Mouse (Mus musculus): ENCODE data around the gene Uhrf1bp1l.

Uhrf1bp1l gene

DNA sequence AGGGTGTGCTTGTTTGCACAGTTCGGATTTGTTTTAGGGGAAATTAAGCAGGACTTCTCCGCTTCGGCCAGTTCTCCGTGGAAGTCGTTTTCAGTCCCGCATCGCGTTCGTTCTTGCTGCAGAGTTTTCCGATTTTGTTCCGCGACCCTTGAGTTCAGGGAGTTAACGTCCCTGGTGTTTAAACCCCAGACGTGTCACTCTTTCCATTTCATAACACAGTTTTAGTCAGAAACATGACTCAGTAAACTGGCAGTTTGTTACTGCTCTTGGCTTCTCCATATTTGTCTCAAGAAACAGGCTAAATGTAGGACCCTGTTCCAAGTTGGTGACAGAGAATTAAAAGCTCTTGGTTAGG lies 852 bp downstream of the Uhrf1bp1l start:
- no peak for DNase-seq (ENCODE audit: low spot score)

DNA sequence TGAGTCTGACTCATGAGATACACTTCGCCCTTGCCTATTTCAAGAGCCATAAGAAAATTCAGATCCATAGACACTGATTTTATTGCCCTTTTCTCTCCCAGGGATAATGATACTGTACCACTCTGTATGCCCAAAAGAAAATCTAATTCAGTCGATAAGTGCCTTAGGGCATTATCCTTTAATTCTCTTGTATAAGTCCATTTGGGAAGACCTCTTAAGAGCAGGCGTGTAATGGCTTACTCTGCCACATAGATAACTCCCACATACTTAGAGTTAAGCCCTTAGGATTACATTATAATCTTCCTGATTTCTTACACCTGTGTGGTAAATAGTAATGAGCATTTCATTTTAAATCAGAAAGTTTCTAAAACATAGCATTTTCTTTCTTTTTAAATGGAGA lies 1.8 kb downstream of the Uhrf1bp1l start:
- no peak for DNase-seq (ENCODE audit: low spot score)

DNA sequence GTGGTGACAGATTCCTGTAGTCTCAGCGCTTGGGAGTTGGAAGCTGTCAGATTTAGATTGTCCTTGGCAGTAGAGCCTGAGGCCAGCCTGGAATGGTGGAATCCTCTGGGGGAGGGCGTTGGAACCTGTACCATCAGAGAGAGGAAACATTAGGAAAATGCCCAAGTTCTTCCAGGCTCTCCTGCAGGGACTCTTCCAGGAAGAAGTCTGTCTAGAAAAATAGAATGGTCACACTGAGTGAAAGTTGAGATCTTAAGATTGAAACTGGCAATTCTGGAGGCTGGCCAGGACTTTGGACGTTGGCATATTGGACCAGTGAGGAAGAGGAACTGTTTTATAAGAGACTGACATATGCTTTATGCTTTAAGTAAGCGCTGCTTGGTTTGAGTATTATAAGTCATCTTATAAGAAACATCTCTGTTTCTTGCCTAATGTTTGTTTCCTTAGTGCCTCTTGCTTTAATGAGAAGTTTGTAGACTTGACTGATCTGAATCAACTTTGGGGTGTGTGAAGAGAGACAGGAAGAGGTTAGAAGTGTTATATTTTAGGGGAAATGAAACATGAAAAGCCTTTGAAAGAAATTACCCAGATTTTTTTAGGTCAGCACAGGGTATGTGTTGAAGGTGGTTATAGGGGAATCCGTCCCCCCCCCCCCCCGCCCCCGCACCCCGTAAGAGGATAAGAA lies 2.6 kb downstream of the Uhrf1bp1l start:
- DNase-seq (ENCODE audit: low spot score), result peak; percentile 46

DNA sequence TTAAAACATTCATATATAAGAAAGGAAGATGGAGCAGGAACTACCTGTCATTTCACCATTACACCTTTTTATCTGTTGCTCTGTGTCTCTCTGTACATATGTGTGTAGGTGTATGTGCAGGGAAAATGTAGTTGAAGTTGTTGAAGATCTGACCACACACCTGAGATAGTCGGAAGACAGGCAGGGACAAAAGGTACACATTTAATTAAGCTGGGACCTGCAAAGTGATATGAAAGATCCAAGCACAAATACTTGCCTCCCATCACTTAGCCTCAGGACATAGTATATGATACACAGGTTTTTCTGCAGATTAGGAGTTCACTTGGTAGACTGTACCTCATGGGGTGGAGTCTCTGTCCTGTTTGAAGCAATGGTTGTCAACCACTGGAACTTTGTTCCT lies 3.1 kb downstream of the Uhrf1bp1l start:
- DNase-seq (ENCODE audit: low spot score), result no peak

DNA sequence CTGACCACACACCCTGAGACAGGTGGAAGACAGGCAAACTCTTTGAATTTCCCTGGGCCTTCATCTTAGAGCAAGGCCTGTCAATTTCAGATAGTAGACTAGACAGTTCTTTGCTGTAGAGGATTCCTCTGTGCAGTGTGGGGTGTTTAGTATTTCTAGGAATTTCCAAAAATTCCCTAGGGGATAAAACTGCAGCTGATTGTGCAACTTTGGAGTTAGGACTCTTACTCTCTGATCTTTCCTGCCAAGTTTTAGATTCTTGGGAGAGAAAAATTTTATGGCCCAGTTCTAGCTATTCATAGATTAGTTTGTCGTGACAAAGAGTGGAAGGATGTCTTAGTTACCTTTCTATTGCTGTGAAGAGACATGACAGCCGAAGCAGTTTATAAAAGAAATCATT lies 3.8 kb downstream of the Uhrf1bp1l start:
- DNase-seq (ENCODE audit: low spot score), result no peak

DNA sequence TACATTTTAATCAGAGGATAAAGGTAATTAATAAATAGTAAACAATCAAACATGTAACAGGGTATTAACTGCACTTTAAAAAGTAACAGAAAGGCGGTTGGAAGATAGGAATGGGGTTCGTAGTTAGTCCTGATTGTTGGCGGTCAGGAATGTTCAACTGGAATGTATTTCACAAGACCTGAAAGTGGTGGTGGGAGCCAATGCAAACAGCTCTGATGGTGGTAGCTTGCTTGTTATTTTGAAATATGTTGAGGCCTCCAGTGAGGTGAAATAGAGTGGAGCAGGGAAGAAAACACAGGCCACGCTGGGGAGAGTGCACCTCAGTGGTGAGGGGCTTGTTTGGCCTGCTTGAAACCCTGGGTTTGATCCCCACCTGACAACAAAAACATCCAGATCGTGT lies 6.3 kb downstream of the Uhrf1bp1l start:
- DNase-seq (ENCODE audit: low spot score), result no peak

DNA sequence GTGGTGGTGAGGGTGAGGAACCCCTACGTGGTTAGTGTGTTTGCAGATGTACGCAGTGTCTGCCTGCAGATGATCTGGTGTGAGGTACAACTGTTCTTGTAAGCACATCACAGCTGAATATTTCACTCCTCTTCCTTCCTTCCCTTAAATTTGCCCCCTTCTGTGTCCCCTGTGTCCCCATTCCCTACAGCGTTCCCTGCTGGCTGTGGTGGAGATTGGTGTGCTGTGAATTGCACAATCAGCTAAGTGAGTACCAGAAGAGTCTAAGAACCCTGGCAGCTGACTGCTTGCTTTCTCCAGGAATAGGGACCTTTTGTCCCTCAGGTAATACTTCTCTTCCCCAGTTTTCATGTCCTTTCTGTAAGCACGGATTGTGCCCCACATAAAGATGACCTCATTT lies 10.4 kb downstream of the Uhrf1bp1l start:
- DNase-seq (ENCODE audit: low spot score), result no peak

DNA sequence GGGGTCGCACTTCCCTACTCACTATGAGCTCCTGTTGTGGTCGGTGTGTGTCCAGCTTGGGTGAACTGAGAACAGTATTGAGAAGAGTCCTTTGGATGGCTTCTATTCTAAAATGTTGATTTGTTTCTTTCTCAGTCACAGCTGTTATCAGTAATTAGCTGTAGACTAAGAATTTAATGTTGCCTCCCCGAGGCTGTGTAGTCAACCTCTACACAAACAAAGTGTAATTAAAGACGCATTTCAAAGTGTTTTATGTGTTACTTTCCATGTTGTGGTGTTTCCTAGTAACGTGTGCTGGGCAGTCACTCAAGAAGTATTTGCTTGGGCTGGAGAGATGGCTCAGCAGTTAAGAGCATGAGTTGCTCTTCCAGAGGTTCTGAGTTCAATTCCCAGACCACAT lies 16.0 kb downstream of the Uhrf1bp1l start:
- no peak for DNase-seq (ENCODE audit: low spot score)

DNA sequence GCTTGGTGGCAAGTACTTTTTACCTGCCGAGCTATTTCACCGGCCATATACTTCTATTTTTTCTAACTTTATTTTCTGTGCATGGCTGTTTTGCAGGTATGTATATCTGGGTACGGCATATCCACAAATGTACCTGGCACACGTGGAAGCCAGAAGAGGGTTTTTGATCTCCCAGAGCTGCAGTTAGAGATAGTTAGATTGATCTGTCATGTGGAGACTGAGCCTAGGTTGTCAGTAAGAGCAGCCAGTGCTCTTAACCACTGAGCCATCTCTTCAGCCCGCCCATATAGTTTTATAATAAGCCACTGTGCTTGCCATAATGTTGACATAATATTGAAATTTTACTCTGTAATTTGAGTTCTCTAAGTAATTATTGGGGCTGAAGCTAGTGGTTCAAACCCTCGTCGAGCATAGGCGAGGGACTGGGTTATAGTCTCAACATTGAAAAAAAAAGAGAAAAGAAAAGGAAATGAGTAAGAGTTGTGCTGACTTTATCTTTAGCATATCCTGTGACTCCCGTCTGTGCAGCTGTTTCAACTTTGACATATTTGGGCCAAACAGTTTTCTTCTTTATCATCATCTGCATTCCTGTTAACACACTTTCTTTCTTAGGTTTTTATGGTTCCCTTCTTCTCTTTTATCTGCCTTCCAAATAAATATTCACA lies 19.8 kb downstream of the Uhrf1bp1l start:
- DNase-seq (ENCODE audit: low spot score), result no peak

DNA sequence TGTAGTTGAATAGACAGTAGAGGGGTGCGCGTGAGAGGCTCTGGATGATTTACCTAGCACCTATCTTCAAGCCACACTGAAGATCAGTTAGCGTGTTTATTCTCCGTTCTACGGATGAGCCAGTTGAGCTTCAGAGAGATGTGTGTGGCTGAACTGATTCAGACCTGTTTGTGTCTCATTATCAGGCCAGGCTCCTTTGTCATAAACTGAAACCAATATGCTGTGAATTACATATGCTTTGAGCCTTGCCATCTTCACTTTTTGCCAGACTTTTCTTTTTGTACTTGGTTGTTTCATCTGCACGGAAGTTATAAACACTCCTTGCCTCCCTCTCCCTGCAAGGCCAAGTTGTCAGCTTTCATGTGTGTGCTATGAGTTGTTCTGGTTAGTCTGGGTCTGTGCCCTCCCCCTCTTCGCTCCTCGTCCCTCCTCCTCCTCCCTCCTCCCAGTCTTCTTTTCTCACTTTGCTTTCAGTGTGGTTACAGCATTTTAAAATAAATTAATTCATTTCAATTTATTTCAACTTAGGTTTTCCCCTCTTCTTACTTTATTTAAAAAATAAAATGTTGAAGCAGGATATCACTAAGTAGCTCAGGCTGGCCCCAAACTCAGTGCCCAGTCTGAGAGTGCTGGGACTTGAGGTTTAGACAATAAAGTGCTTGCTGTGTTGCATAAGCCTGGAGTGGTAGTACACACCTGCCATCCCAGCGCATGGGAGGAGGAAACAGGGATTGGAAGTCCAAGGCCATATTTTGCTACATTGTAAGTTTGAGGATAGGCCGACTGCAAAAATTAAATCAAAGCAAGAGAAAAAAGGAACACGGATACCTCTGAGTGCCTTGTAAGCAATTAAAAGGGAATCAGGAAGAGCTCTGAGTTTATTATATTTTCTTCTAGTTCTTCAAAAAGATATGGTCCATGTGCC lies 21.3 kb downstream of the Uhrf1bp1l start:
- DNase-seq (ENCODE audit: low spot score), result no peak

DNA sequence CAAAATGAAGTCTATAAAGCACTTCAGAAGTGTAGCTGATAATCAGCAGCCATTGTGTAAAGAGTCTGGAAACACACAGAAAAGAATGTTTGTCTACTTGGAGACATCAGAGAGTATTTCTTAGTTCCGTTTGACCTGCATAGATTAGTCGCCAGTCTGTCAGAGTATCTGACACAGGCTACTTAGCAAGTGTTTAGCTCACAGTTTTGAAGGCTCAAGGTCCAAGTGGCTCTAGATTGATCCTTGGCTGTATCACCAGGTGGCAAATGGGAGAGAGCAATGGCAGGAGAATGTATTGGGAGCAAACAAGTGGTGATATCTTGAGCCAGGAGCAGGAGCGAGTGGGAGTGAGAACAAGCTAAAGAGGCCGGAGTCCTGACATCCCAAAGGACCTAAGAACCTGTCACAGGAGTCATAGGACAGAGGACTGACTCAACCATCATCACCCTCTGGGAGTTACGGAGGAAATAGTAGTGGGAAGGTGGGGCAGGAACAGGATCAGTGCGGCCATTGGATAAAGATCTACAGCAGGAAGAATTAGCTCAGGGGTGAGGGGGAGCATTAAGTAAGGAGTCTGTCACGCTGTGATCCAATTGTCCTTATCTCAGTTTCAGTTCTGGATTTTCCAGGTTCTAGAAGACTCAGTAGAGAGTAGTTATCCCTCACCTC lies 23.7 kb downstream of the Uhrf1bp1l start:
- DNase-seq (ENCODE audit: low spot score), result no peak

DNA sequence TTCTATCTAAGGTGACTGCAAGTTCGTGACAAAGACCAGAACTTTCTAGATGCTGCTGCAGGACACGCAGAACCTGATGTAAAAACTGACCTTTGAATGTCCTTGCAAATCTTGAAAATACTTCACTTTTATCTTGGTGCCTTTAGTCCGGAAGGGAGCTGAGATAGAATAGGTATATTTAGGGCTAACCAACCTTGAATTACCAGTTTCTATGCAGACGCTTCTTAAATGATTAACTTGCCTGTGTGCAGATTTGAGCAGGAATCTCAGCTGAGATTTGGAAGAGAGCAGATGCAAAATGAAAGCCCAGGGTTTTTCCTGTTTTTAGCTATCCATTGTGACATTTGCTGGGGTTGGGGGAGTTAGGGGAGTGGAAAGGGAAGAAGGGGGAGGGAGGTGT lies 24.3 kb downstream of the Uhrf1bp1l start:
- no peak for DNase-seq (ENCODE audit: low spot score)

DNA sequence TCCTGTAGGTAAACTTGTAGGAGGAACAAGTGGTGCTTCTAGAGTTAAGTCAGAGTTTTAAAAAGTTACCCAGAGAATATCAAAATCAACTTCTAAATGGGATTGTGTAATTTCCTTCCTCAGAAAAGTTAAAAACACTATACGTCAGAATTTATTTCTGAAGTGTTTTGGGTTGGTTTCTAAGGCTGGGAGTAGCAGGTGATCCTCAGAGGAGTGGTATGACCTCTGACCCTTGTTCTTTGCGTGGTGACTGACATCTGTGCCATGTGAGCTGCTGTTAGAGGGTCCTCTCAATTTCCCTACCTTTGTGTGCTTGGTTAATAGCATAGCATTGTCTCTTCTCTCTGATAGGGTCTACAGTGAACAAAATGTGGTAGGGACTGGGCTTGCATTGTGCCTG lies 27.1 kb downstream of the Uhrf1bp1l start:
- DNase-seq (ENCODE audit: low spot score), result no peak

DNA sequence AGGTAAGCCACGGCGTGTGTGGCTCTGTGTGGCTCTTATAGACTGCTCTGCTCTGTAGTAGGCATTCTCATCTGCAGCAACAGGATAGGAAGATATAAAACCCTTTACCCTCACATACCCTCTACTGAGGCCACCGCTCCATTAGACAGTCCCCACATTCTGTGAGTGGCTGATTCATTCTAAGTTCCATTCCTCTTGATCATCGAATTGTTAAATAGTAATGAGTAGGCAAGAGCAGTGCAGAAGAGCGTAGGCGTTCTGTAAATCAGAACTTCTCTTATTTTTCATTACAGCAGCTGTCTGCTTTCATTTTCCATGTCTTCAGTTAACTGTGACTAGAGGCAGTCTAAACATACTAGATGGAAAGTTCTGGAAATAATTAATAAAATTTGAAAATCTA lies 31.2 kb downstream of the Uhrf1bp1l start:
- DNase-seq (ENCODE audit: low spot score), result no peak

DNA sequence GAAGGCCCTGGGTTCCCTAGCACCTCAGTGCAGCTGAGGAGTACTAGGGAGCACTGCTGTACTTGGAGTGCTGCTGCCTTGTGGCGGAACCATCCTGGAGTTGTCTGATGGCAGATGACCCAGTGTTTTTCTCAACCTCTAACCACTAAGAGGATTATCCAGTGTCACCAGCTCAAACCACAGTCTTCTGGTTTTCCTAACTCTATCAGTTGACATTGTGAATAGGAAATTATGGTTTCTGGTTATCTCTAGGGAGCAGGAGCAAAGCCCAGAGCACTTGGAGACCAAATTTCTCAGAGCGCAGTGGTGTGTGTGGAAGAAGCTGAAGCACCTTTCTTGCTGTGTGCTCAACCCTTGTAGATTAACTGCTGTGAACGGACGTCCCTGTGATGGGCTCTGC lies 47.1 kb downstream of the Uhrf1bp1l start:
- no peak for DNase-seq (ENCODE audit: low spot score)

DNA sequence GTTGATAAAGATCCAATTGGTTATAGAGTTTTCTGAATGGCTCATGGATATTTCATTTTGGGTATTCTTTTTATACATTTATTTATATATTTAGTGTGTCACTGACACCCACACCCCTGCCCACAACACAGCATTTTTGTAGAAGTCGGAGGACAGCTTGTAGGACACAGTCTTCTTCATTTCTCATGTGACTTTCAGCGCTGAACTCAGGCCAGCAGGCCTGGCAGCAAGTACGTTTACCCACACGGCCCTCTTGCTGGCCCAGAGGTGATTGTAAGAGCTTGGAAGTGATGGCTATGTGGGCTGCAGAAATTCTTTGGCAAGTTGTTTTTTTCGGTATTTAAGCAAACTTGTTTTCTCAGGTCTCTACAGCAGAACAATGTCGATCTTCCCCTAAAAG lies 49.3 kb downstream of the Uhrf1bp1l start:
- no peak for DNase-seq (ENCODE audit: low spot score)

DNA sequence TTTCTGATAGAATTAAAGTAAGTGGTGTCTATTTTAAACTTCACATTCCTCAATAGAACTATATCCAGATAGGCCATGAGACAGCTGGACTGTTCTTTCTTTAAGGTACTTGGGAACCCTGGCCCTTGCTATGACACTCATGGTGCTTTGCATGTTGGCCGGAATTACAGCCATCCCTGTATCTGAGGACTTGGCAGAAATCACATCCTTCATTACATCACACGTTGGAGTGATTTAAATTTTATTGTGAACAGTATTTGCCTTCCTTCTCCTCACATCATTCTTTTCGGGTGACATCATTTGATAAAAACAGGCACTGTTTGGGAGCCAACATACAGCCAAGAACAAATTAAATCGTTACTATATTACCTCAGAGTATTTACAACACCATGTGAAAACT lies 74.4 kb downstream of the Uhrf1bp1l start:
- DNase-seq (ENCODE audit: low spot score), result no peak

DNA sequence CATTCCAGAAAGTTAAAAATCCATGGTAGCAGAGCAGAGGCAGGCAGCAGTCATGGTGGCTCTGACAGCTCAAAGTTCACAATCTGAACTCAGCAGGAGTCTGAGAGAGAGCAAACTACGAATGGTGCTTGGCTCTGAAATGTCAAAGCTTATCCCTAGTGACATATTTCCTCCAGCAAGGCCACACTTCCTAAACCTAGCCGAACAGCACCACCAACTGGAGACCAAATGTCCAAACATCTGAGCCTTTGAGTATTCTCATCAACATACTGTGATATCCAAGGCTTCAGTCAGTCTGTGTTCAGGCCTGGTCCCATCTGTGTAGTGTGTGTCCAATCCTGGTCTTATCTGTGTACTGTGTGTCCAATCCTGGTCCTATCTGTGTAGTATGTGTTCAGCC lies 79.1 kb downstream of the Uhrf1bp1l start:
- peak; percentile 33 for DNase-seq (ENCODE audit: low spot score)

DNA sequence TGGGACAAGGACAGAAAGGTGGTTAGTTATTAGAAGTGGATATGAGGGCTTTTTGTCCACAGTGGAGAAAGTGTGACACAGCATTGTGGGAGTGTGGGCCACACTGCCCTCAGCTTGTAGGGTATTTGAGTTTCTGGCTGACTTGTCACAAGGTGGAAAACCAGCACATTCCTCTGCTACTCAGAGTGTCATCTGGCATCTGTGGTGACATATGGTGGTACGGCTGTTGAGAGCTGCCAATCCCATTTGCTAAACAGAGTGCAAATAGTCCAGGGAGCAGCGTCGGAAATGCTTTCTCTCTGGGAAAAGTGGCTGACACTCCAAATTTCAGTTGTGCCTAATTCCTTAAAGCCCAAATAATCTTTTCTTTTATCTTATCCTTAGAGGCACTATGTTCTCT lies 82.1 kb downstream of the Uhrf1bp1l start:
- DNase-seq (ENCODE audit: low spot score), result no peak

DNA sequence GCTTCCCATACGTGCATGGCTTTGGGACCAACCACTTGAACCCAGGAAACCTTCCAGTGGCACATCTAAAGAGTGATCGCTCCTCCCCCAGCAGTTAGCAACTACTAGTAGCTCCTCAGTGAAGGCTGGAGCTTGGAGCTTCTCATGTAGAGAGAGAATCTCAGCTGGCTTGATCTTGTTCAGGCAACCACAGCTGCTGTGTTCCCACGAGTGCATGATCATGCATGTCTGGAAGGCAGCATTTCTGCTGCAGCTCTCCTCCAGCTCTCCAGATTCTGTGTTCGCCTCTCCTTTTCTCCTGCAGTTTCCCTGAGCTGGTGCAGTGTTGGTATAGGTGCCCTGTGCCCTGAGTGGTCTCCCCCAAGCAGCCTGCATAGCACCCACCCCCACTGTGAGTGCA lies 87.5 kb downstream of the Uhrf1bp1l start:
- no peak for DNase-seq (ENCODE audit: low spot score)

DNA sequence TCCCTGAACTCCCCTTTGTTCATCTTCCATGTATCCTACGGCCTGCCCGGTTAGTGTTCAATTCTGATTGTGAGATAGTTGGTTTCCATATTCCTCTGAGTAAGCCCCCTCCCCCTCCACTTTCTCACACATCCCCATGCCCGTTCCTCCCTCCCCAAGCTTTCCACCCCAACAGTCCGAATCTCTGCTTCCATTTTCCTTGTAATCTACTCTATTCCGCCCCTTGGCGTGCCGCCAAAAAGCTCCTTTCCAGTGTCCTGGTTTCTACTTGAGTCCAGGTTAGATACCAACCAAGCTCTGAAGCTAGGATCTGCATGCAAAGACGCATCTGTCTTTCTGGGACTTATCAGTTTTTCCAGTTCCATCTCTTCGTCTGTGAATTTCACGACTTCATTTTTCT lies 88.4 kb downstream of the Uhrf1bp1l start:
- peak; percentile 30 for DNase-seq (ENCODE audit: low spot score)

DNA sequence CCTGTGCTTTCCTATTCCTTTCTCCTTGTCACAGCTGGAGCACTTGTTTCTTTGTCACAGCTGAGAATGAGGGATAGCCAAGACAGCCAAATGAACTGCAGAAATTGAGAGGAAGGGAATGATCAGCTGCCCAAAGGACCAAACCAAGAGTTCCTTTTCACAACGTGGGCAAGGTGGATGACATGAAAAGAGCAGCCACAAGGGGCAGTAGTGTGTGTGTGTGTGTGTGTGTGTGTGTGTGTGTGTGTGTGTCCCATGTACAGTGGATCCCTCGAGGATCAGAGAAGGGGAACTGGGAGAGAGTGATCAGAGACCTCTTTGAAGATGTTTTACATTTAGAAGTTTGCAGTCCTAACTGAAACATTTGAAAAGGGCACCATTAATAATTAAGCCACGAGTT lies 92.7 kb downstream of the Uhrf1bp1l start:
- no peak for DNase-seq (ENCODE audit: low spot score)

DNA sequence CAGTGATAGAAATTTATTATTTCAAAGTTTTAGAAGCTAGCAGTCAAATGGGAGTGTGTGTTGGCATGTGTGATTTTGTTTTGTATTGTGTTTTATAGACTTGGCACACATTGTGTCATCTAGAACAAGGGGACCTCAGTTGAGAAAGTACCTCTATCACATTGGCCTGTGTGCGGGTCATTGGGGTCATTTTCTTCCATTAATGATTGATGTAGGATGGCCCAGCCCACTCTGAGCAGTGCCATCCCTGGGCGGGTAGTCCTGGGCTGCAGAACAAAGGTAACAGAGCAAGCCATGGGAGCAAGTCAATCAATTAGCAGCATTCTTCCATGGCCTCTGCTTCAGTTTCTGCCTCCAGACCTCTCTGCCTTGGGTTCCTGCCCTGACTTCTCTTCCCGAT lies 94.0 kb downstream of the Uhrf1bp1l start:
- no peak for DNase-seq (ENCODE audit: low spot score)
